Mouse (Mus musculus) stomach, postnatal 0 days (tissue): ENCODE measurements around the gene Hs6st2. TPM values are rescaled to one million over a fixed set of nuclear protein-coding genes. Genes with fewer than 3 reads are reported as not detected.

Source experiments
- ATAC-seq: fragments of 200-750 bp; cut with Nextera tagmentation; 2 replicates; pipeline ENCODE4 v1.8.0; 2017; ENCODE audit not compliant: low FRiP score, low TSS enrichment
- DNase-seq: peaks from one replicate; pipeline ENCODE4 v3.0.0-alpha.2; 2016; ENCODE audit warnings: low spot score
- H3K27ac ChIP-seq: fragments of 300-500 bp; sonication (generic); replicated peaks from 2 replicates; pipeline ENCODE4 v1.5.1; 2014; ENCODE audit warnings: mild to moderate bottlenecking, control low read depth
- H3K27me3 ChIP-seq: fragments of 300-500 bp; sonication (generic); 2 replicates; pipeline ENCODE4 v1.6.1; 2014; ENCODE audit warnings: low read length; ENCODE audit not compliant: control insufficient read depth, insufficient read depth
- H3K36me3 ChIP-seq: fragments of 300-500 bp; sonication (generic); 2 replicates; pipeline ENCODE4 v1.6.1; 2014; ENCODE audit warnings: low read length, mixed read lengths; ENCODE audit not compliant: control insufficient read depth, insufficient read depth
- H3K4me1 ChIP-seq: fragments of 300-500 bp; sonication (generic); replicated peaks from 2 replicates; pipeline ENCODE4 v1.6.1; 2014; ENCODE audit warnings: antibody characterized with exemption; ENCODE audit not compliant: control insufficient read depth, insufficient read depth
- H3K4me2 ChIP-seq: fragments of 300-500 bp; sonication (generic); replicated peaks from 2 replicates; pipeline ENCODE4 v1.6.1; 2014; ENCODE audit warnings: low read depth, mild to moderate bottlenecking, control low read depth, moderate library complexity
- H3K4me3 ChIP-seq: fragments of 300-500 bp; sonication (generic); 2 replicates; pipeline ENCODE4 v1.5.1; 2014; ENCODE audit warnings: low read depth, low read length, control low read depth
- H3K9ac ChIP-seq: fragments of 300-500 bp; sonication (generic); 2 replicates; pipeline ENCODE4 v1.6.1; 2014; ENCODE audit warnings: mild to moderate bottlenecking, low read length, control low read depth, mixed read lengths
- H3K9me3 ChIP-seq: fragments of 300-500 bp; sonication (generic); 2 replicates; pipeline ENCODE4 v1.6.1; 2016; ENCODE audit warnings: low read length; ENCODE audit not compliant: control insufficient read depth
- CTCF ChIP-seq: IDR thresholded peaks from 2 replicates; pipeline ENCODE4 v1.5.1; 2016; ENCODE audit warnings: antibody characterized with exemption, low read depth, mild to moderate bottlenecking, moderate library complexity
- EP300 ChIP-seq: optimal IDR thresholded peaks from 2 replicates; pipeline ENCODE3; 2016; ENCODE audit warnings: antibody characterized with exemption
- WGBS: fragments of 180-500 bp; shearing (Covaris S2); extraction: QIAGEN DNeasy Blood & Tissue Kit; methylation state at CpG from one replicate; pipeline ENCODE4 v1.1.7; 2014; 5-methylcytosine and 5-hydroxymethylcytosine counted together
- polyA plus RNA-seq: library from polyadenylated mRNA; unstranded; fragments of >200 nt; fragmentation: Nextera tagmentation; extraction: Ambion mirVana; gene quantifications from 2 replicates; pipeline ENCODE4 v1.2.1, GENCODE M21; 2015

The Hs6st2 gene
- polyA plus RNA-seq, 1 experiment from 2014 or later: 1.1 TPM

GRCm38 (mm10) chrX:51537082-51537481, 144.6 kb downstream of the Hs6st2 start:
- Histone ChIP-seq H3K9ac (no peak overlapping the region), H3K36me3 (no peaks in the 10 kb centered on the region), H3K4me2 (no peak overlapping the region), H3K27ac (no peak overlapping the region), H3K27me3 (no peaks in the 10 kb centered on the region), H3K9me3 (no peaks in the 10 kb centered on the region), H3K4me3 (no peak overlapping the region), H3K4me1 (no peaks in the 10 kb centered on the region)
- no peak for DNase-seq
- TF ChIP-seq CTCF: no peak
- TF ChIP-seq EP300: no peak
- WGBS: 91% methylated on average over 3 of the region's 3 CpGs
- no peak for ATAC-seq

DNA sequence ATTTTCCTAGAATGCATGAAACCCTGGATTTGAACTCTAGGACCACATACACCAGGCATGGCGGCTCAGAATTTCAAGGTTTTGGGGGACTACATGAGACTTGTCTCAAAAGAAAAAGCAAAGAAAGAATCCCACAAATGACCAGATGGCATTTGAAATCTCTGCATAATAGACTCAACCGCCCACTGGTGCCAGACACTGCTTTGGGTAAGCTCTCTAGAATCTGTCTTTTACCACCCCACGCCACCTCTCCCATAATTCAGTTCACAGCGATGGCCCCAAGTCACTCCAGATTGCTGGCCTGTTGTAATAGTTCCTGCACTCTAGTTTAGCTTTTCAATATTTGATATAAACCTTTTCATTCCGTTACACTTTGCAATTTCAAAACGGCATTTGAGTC, 146.4 kb downstream of the Hs6st2 start:
- Histone ChIP-seq H3K9me3 (no peaks in the 10 kb centered on the region), H3K27ac (no peak overlapping the region), H3K4me2 (no peak overlapping the region), H3K4me3 (no peak overlapping the region), H3K9ac (no peak overlapping the region), H3K4me1 (no peaks in the 10 kb centered on the region), H3K27me3 (no peaks in the 10 kb centered on the region), H3K36me3 (no peaks in the 10 kb centered on the region)
- TF ChIP-seq CTCF (no peak), EP300 (no peak)
- no peak for DNase-seq
- no peak for ATAC-seq
- 90% methylated on average over 6 of the region's 6 CpGs for WGBS

DNA sequence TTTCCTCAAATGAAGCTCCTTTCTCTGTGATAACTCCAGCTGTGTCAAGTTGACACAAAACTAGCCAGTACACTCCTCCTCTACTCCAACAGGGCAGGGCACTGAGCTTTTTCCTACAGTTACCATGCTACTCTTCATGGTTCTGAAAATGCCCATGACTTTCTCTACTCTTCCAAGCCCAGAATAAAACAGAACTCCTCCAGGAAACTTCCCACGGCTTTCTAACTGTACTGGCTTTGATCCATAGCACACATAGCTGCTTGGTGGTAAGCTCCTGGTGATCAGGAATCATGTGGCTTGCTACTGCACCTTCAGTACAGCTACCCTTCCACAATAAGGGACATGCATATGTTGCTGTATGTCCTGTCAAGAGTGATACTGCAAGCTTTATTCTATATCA, 150.5 kb downstream of the Hs6st2 start:
- H3K27me3 ChIP-seq: no peaks in the 10 kb centered on the region
- no peaks in the 10 kb centered on the region for H3K9me3 ChIP-seq
- ATAC-seq (no peak), DNase-seq (no peak)
- TF ChIP-seq CTCF (no peak), EP300 (no peak)
- H3K36me3 ChIP-seq: no peaks in the 10 kb centered on the region
- H3K4me2 ChIP-seq: no peak overlapping the region
- no peak overlapping the region for H3K4me3 ChIP-seq
- WGBS: 69% methylated on average over 1 of the region's 1 CpGs
- no peak overlapping the region for H3K27ac ChIP-seq
- H3K9ac ChIP-seq: no peak overlapping the region
- no peaks in the 10 kb centered on the region for H3K4me1 ChIP-seq

- Histone ChIP-seq H3K4me3 (no peak overlapping the region), H3K36me3 (no peaks in the 10 kb centered on the region), H3K4me2 (no peak overlapping the region), H3K27ac (no peak overlapping the region), H3K4me1 (no peaks in the 10 kb centered on the region), H3K9me3 (no peaks in the 10 kb centered on the region), H3K27me3 (no peaks in the 10 kb centered on the region), H3K9ac (no peak overlapping the region)
- no peak for DNase-seq
- TF ChIP-seq CTCF: no peak
- no peak for TF ChIP-seq EP300
- ATAC-seq: no peak
Observed at GRCm38 (mm10) chrX:51528601-51529000, 153.1 kb downstream of the Hs6st2 start.

DNA sequence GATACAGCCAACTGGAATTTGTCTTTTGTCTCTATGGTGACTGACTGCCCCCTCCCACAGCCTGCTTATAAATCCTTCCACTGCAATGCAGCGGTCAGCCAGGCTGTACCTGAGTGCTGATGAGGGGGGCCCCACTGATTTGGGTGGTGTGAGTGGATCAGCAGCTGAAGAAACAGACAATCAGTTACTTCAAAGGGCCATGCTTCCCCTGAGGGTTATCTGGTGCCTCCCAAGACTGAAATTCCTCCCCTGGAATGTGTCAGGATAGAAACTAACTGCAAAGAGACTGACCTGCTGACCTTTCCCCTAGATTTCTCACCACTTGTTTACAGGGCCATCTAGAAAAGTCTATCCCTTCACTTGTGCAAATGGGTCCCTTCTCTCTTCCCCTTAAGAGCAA, 166.8 kb downstream of the Hs6st2 start:
- WGBS: 47% methylated on average over 1 of the region's 1 CpGs
- no peak overlapping the region for H3K4me3 ChIP-seq
- H3K9me3 ChIP-seq: no peaks in the 10 kb centered on the region
- TF ChIP-seq EP300 (no peak), CTCF (no peak)
- ATAC-seq: no peak
- H3K4me1 ChIP-seq: no peaks in the 10 kb centered on the region
- no peak overlapping the region for H3K9ac ChIP-seq
- no peak overlapping the region for H3K4me2 ChIP-seq
- H3K27ac ChIP-seq: no peak overlapping the region
- DNase-seq: no peak
- H3K27me3 ChIP-seq: no peaks in the 10 kb centered on the region
- H3K36me3 ChIP-seq: no peaks in the 10 kb centered on the region

DNA sequence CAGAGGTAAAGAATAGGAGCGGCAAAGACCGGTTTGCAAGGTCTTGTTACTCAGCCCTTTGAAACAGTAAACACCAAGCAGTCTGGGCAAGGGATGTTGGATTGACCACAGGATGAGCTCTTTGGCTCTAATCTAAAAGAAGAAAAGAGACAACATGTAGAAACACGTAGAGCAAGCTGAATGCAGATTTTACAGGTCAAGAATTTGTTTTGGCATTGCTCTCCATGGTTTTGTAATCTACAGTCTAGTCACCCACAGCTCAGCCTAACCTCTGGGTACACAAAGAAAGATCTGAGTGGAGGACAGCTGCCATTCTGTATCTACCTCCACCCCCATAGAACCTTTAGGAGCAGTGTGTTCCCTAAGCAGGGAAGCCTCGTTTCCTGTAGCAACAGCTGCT, 175.1 kb downstream of the Hs6st2 start:
- Histone ChIP-seq H3K9me3 (no peaks in the 10 kb centered on the region), H3K36me3 (no peaks in the 10 kb centered on the region), H3K4me1 (no peaks in the 10 kb centered on the region), H3K4me3 (no peak overlapping the region), H3K27me3 (no peaks in the 10 kb centered on the region), H3K27ac (no peak overlapping the region), H3K9ac (no peak overlapping the region), H3K4me2 (no peak overlapping the region)
- WGBS: 58% methylated on average over 4 of the region's 4 CpGs
- DNase-seq (no peak), ATAC-seq (no peak)
- no peak for TF ChIP-seq EP300
- no peak for TF ChIP-seq CTCF
